Mouse (Mus musculus) cerebellum, adult 2 months (tissue): ENCODE measurements around the gene Cpne8.

Experiments used
- CTCF ChIP-seq: fragments of 200-500 bp; IDR thresholded peaks from 2 replicates; pipeline ENCODE4 v1.5.1; 2011; ENCODE audit warnings: low read depth, mild to moderate bottlenecking, control low read depth, low read length, moderate library complexity, borderline replicate concordance; ENCODE audit not compliant: insufficient read depth
- POLR2A ChIP-seq: fragments of 200-500 bp; IDR thresholded peaks from 2 replicates; pipeline ENCODE4 v1.6.1; 2011; ENCODE audit warnings: low read length, control low read depth, borderline replicate concordance; ENCODE audit not compliant: insufficient read depth

DNA sequence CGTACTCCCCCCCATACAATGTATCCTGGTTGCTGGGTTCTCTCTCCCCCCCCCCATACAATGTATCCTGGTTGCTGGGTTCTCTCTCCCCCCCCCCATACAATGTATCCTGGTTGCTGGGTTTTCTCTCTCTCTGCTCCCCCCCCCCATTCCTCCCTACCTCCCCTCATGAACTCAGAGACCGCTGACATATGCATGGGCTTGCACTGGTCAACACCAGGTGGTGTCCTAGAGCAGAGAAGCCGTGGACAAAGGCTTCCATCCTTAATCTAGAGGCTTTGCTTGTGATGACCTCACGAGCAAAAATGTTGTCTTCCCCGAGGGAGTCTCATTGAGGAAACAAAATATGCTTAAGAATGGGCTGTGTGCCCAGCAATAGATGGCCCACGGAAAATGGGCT is 187.7 kb downstream of the Cpne8 start:
- TF ChIP-seq CTCF: no peak
- TF ChIP-seq POLR2A: no peak
